In the genomic region with DNA sequence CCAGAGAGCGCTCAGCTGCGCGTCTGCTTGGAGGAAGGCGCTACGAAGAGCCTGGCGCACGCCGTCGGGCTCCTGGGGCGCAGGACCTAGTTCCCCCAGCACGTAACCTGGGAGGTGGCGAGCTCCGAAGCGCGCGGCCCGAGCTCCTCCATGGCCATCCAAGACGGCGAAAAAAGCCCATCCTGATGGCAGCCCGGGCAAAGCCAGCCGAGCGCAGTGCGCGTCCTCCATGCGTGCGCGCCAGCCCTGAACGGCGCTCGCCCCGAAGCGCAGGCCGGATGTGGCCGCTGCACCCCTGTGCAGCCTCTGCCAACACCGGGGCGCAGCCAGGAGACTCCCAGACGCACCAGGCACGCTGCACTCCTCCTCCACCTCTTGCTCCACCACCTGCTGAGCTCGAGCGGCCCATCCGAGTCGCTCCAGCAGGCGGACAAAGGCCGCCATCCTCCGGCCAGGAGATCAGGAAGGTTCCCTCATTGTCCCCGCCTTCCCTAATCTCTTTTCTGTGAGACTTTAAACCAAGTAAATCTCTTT, we compare ENCODE assay signal across 8 mouse cellular contexts. TPM values are rescaled to one million over a fixed set of nuclear protein-coding genes. Genes with fewer than 3 reads are reported as not detected.
DNase-seq lines count a peak whose midpoint lies in the region; ATAC-seq and TF ChIP-seq lines count a peak whose summit lies in the region.

A gene (minus strand): TSS at position 484 of the 534 bp plus-strand sequence.

- H3K4me2 ChIP-seq in hindbrain, embryonic 12.5 days (replicated peaks) = peak within 1 kb of the TSS; percentile 49
- H3K4me2 ChIP-seq in midbrain, embryonic 12.5 days (replicated peaks) = peak within 1 kb of the TSS; percentile 41

- DNase-seq in cerebellum, postnatal 14 days = peak; percentile 56 to 63
- no peak for DNase-seq in cerebellum, adult 8-10 months
- DNase-seq in G1E (ENCODE audit: low spot score) = no peak
- DNase-seq in adrenal gland, adult 8-10 months = no peak
- no peak for DNase-seq in urinary bladder, adult 2 months (ENCODE audit: low spot score)
- no peak for DNase-seq in urinary bladder, postnatal 36 days (ENCODE audit: low spot score in 2 of 2)

- no peak for TF ChIP-seq CTCF in G1E (IDR thresholded peaks at IDR 0.05; ENCODE audit: low read depth, low read length)

- H3K36me3 ChIP-seq in G1E (replicated peaks) = no peaks in the 10 kb centered on the region
- H3K36me3 ChIP-seq in hindbrain, embryonic 12.5 days = no peaks in the 10 kb centered on the region
- H3K36me3 ChIP-seq in midbrain, embryonic 12.5 days = no peaks in the 10 kb centered on the region

- H3K4me1 ChIP-seq in G1E (ENCODE audit: insufficient read depth, low read depth, low read length) = peaks cover 34% of the 10 kb centered on the region
- peaks cover 16% of the 10 kb centered on the region for H3K4me1 ChIP-seq in hindbrain, embryonic 12.5 days
- H3K4me1 ChIP-seq in midbrain, embryonic 12.5 days = peaks cover 21% of the 10 kb centered on the region

- H3K9ac ChIP-seq in hindbrain, embryonic 12.5 days = peak within 1 kb of the TSS; percentile 27; the same call in 1 of the 2 replicates
- no peak within 1 kb of the TSS for H3K9ac ChIP-seq in midbrain, embryonic 12.5 days (replicated peaks)

- H3K27ac ChIP-seq in hindbrain, embryonic 12.5 days = no peak within 1 kb of the TSS
- H3K27ac ChIP-seq in midbrain, embryonic 12.5 days (replicated peaks) = no peak within 1 kb of the TSS

- no peak for ATAC-seq in G1E (ENCODE audit: extremely low read depth, insufficient number of reproducible peaks, low FRiP score, poor library complexity, severe bottlenecking)
- ATAC-seq in hindbrain, embryonic 12.5 days (ENCODE audit: low FRiP score) = no peak
- no peak for ATAC-seq in midbrain, embryonic 12.5 days (ENCODE audit: low FRiP score, low read depth)

- 1% methylated on average over 46 of the region's 46 CpGs for WGBS in hindbrain, embryonic 12.5 days
- under 1% methylated on average over 46 of the region's 46 CpGs for WGBS in midbrain, embryonic 12.5 days

- H3K4me3 ChIP-seq in G1E (ENCODE audit: low read depth, low read length) = peak within 1 kb of the TSS; percentile 9; the same call in 1 of the 2 replicates
- H3K4me3 ChIP-seq in hindbrain, embryonic 12.5 days = peak within 1 kb of the TSS; percentile 31
- H3K4me3 ChIP-seq in midbrain, embryonic 12.5 days = peak within 1 kb of the TSS; percentile 33

- H3K9me3 ChIP-seq in G1E (replicated peaks) = no peaks in the 10 kb centered on the region
- H3K9me3 ChIP-seq in hindbrain, embryonic 12.5 days (replicated peaks) = no peaks in the 10 kb centered on the region
- no peaks in the 10 kb centered on the region for H3K9me3 ChIP-seq in midbrain, embryonic 12.5 days

- peaks cover 32% of the 10 kb centered on the region for H3K27me3 ChIP-seq in G1E (ENCODE audit: insufficient read depth, low read length)
- H3K27me3 ChIP-seq in hindbrain, embryonic 12.5 days = peaks cover 56% of the 10 kb centered on the region
- H3K27me3 ChIP-seq in midbrain, embryonic 12.5 days = peaks cover 47% of the 10 kb centered on the region

RNA-seq across cellular contexts. Expression of the gene that starts here (rescaled TPM):
- total RNA-seq in G1E (2014; fragmentation: Nextera tagmentation) (not detected in 2 replicates), G1E (2017) (not detected in 2 replicates)
- polyA plus RNA-seq in G1E (2012) = not detected in 2 replicates
- 0.17 TPM in 1 of 2 replicates, not detected in the other for polyA plus RNA-seq in hindbrain, embryonic 12.5 days (2016; fragmentation: Nextera tagmentation; extraction: Ambion mirVana)
- polyA plus RNA-seq in midbrain, embryonic 12.5 days (2016; fragmentation: Nextera tagmentation; extraction: Ambion mirVana) = 0.20 and 0.32 TPM in 2 replicates
- total RNA-seq in adrenal gland, adult 8-10 months (2022) = not detected
- 0.04 and 0.29 TPM in 2 replicates for polyA plus RNA-seq in urinary bladder, adult 2 months (2012; rRNA removed)

Comparison
In these comparisons a context has a peak if more than half of its experiments do, and no peak if none do; other contexts are left out.
1. DNase-seq: peak in cerebellum, postnatal 14 days (2 of 2); none in cerebellum, adult 8-10 months (single experiment), G1E (single experiment), adrenal gland, adult 8-10 months (single experiment), urinary bladder, adult 2 months (single experiment) and urinary bladder, postnatal 36 days (0 of 2).
2. Peak in every context shown above with its lines, with median percentiles within 50 percentile points of each other: H3K4me3 ChIP-seq.